Mouse (Mus musculus) thymus, postnatal 10 days (tissue): ENCODE results near the gene Polr2g.

Experiments
- DNase-seq, 2 experiments: peaks; one replicate each; pipeline ENCODE4 v3.0.0; 2021; ENCODE audit warnings: low spot score in 2 of 2

Polr2g gene

GRCm38 (mm10) chr19:8758899-8759298 is 39.5 kb downstream of the Polr2g start:
- no peak for DNase-seq

GRCm38 (mm10) chr19:8757471-8757998 is 40.8 kb downstream of the Polr2g start:
- DNase-seq = no peak

GRCm38 (mm10) chr19:8756635-8757387 is 41.6 kb downstream of the Polr2g start, which contains the start of gene Nxf1:
Gene Nxf1 (plus strand): TSS chr19:8757073.
- DNase-seq = peak; percentile 86 to 93

- DNase-seq = no peak
Observed at GRCm38 (mm10) chr19:8755652-8756051, 42.7 kb downstream of the Polr2g start.

- no peak for DNase-seq
Observed at GRCm38 (mm10) chr19:8747368-8747767, 51.0 kb downstream of the Polr2g start.

- DNase-seq = no peak
Observed at GRCm38 (mm10) chr19:8745382-8745781, 53.0 kb downstream of the Polr2g start.
